8 mouse cellular contexts compared by ENCODE assay signal in the genomic region with DNA sequence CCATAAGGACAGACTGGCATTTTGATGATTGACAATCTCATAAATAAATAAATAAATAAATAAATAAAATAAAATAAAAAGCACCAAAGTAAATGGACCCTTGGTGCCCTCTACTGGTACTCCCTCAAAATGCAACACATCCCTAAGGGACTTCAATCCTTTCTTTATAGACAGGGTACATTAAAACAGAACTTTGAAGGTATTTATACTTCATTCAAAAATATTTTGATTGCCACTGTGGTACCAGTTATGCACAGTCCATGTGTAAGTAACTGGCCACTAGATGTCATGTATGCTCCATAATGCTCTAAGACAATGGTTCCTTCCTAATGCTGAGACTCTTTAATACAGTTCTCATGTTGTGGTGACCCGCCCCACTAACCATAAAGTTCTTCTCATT. TPM values are rescaled to one million over a fixed set of nuclear protein-coding genes. Genes with fewer than 3 reads are reported as not detected.
DNase-seq lines count a peak whose midpoint lies in the region; ATAC-seq and TF ChIP-seq lines count a peak whose summit lies in the region.
"Had no signal": no experiment of that assay in that cellular context is flagged by ENCODE, and none has a peak within 500 bp of the region (broad histone marks: within the 10 kb centered on the region; RNA-seq: fewer than 3 reads in every experiment).

No protein-coding gene starts in this region.

- peak; percentile 27 for DNase-seq in A20 (ENCODE audit: low read depth, low spot score)
- peak; percentile 21 for DNase-seq in embryonic facial prominence, embryonic 14.5 days (ENCODE audit: low spot score)
- peak; percentile 68 for DNase-seq in lung, postnatal 0 days (ENCODE audit: low spot score)
- DNase-seq in ovary, postnatal 10 days (ENCODE audit: low spot score): no peak

- TF ChIP-seq EP300 in lung, postnatal 0 days (IDR thresholded peaks at IDR 0.05): no peak

- no peak overlapping the region for H3K9ac ChIP-seq in intestine, postnatal 0 days (ENCODE audit: low read depth, low read length)
- no peak overlapping the region for H3K9ac ChIP-seq in intestine, embryonic 16.5 days (ENCODE audit: low read depth, low read length)
- no peak overlapping the region for H3K9ac ChIP-seq in embryonic facial prominence, embryonic 14.5 days (ENCODE audit: low read depth, low read length)
- H3K9ac ChIP-seq in lung, postnatal 0 days (replicated peaks; ENCODE audit: low read depth): no peak overlapping the region
- H3K9ac ChIP-seq: neural tube, embryonic 12.5 days had no signal

- TF ChIP-seq CTCF in intestine, postnatal 0 days (IDR thresholded peaks at IDR 0.05; ENCODE audit: low read depth): peak; percentile 64
- peak; percentile 61 for TF ChIP-seq CTCF in E14TG2a.4 (conservative IDR thresholded peaks at IDR 0.05; ENCODE audit: low read length)
- TF ChIP-seq CTCF in lung, postnatal 0 days (IDR thresholded peaks at IDR 0.05): peak; percentile 71

- no peaks in the 10 kb centered on the region for H3K9me3 ChIP-seq in intestine, postnatal 0 days (ENCODE audit: control insufficient read depth)
- H3K9me3 ChIP-seq in intestine, embryonic 16.5 days (ENCODE audit: control insufficient read depth, low read length): no peaks in the 10 kb centered on the region
- H3K9me3 ChIP-seq in E14TG2a.4 (ENCODE audit: low read length): no peaks in the 10 kb centered on the region
- no peaks in the 10 kb centered on the region for H3K9me3 ChIP-seq in embryonic facial prominence, embryonic 14.5 days (ENCODE audit: control insufficient read depth, low read length)
- no peaks in the 10 kb centered on the region for H3K9me3 ChIP-seq in lung, postnatal 0 days (ENCODE audit: low read length)
- H3K9me3 ChIP-seq: neural tube, embryonic 12.5 days had no signal

- peaks cover 30% of the 10 kb centered on the region for H3K36me3 ChIP-seq in intestine, postnatal 0 days (ENCODE audit: control insufficient read depth, insufficient read depth)
- peaks cover 16% of the 10 kb centered on the region; the same call in 1 of the 2 replicates for H3K36me3 ChIP-seq in intestine, embryonic 16.5 days (ENCODE audit: control insufficient read depth, insufficient read depth, low read length)
- peaks cover 97% of the 10 kb centered on the region for H3K36me3 ChIP-seq in E14TG2a.4 (ENCODE audit: insufficient read depth, low read length)
- peaks cover 71% of the 10 kb centered on the region for H3K36me3 ChIP-seq in embryonic facial prominence, embryonic 14.5 days (ENCODE audit: control insufficient read depth, insufficient read depth, low read length)
- no peaks in the 10 kb centered on the region for H3K36me3 ChIP-seq in lung, postnatal 0 days (ENCODE audit: insufficient read depth, low read length)

- no peak overlapping the region for H3K4me3 ChIP-seq in intestine, postnatal 0 days (ENCODE audit: low read depth, low read length)
- no peak overlapping the region for H3K4me3 ChIP-seq in intestine, embryonic 16.5 days (ENCODE audit: low read length)
- H3K4me3 ChIP-seq in E14TG2a.4 (replicated peaks; ENCODE audit: low read length): no peak overlapping the region
- H3K4me3 ChIP-seq in embryonic facial prominence, embryonic 14.5 days (ENCODE audit: low read depth, low read length): no peak overlapping the region
- no peak overlapping the region for H3K4me3 ChIP-seq in lung, postnatal 0 days (ENCODE audit: low read depth, low read length)
- H3K4me3 ChIP-seq: neural tube, embryonic 12.5 days had no signal

- no peak overlapping the region for H3K4me2 ChIP-seq in intestine, postnatal 0 days (replicated peaks; ENCODE audit: low read depth)
- no peak overlapping the region for H3K4me2 ChIP-seq in intestine, embryonic 16.5 days (ENCODE audit: low read depth, low read length)
- H3K4me2 ChIP-seq in embryonic facial prominence, embryonic 14.5 days (ENCODE audit: low read depth, low read length): no peak overlapping the region
- H3K4me2 ChIP-seq in lung, postnatal 0 days (replicated peaks; ENCODE audit: low read depth, low read length): no peak overlapping the region
- H3K4me2 ChIP-seq: neural tube, embryonic 12.5 days had no signal

- H3K27ac ChIP-seq in intestine, postnatal 0 days (ENCODE audit: low read depth, low read length): no peak overlapping the region
- no peak overlapping the region for H3K27ac ChIP-seq in intestine, embryonic 16.5 days (ENCODE audit: low read length)
- no peak overlapping the region for H3K27ac ChIP-seq in embryonic facial prominence, embryonic 14.5 days (replicated peaks; ENCODE audit: low read depth, low read length)
- no peak overlapping the region for H3K27ac ChIP-seq in lung, postnatal 0 days (ENCODE audit: low read length)
- H3K27ac ChIP-seq: neural tube, embryonic 12.5 days had no signal

- no peaks in the 10 kb centered on the region for H3K27me3 ChIP-seq in intestine, postnatal 0 days (replicated peaks; ENCODE audit: control insufficient read depth, insufficient read depth, low read length)
- no peaks in the 10 kb centered on the region for H3K27me3 ChIP-seq in intestine, embryonic 16.5 days (replicated peaks; ENCODE audit: control insufficient read depth, insufficient read depth, low read length)
- H3K27me3 ChIP-seq in E14TG2a.4 (ENCODE audit: insufficient read depth, low read length): no peaks in the 10 kb centered on the region
- no peaks in the 10 kb centered on the region for H3K27me3 ChIP-seq in embryonic facial prominence, embryonic 14.5 days (replicated peaks; ENCODE audit: control insufficient read depth, insufficient read depth, low read length)
- no peaks in the 10 kb centered on the region for H3K27me3 ChIP-seq in lung, postnatal 0 days (replicated peaks; ENCODE audit: insufficient read depth, low read length)
- H3K27me3 ChIP-seq: neural tube, embryonic 12.5 days had no signal

- WGBS in intestine, postnatal 0 days: 97% methylated on average over 1 of the region's 1 CpGs
- WGBS in intestine, embryonic 16.5 days: 93% methylated on average over 1 of the region's 1 CpGs
- WGBS in embryonic facial prominence, embryonic 14.5 days: 88% methylated on average over 1 of the region's 1 CpGs
- 88% methylated on average over 1 of the region's 1 CpGs for WGBS in lung, postnatal 0 days

- ATAC-seq in intestine, postnatal 0 days: no peak
- ATAC-seq in intestine, embryonic 16.5 days: no peak
- ATAC-seq in embryonic facial prominence, embryonic 14.5 days (ENCODE audit: low read depth): no peak
- no peak for ATAC-seq in lung, postnatal 0 days

- H3K4me1 ChIP-seq in intestine, postnatal 0 days (replicated peaks; ENCODE audit: control insufficient read depth, insufficient read depth, low read length): no peaks in the 10 kb centered on the region
- no peaks in the 10 kb centered on the region for H3K4me1 ChIP-seq in intestine, embryonic 16.5 days (ENCODE audit: control insufficient read depth, insufficient read depth, low read length)
- peaks cover 4% of the 10 kb centered on the region; the same call in 1 of the 2 replicates for H3K4me1 ChIP-seq in E14TG2a.4 (replicated peaks; ENCODE audit: low read depth, low read length)
- H3K4me1 ChIP-seq in embryonic facial prominence, embryonic 14.5 days (ENCODE audit: control insufficient read depth, insufficient read depth, low read length): no peaks in the 10 kb centered on the region
- no peaks in the 10 kb centered on the region for H3K4me1 ChIP-seq in lung, postnatal 0 days (ENCODE audit: insufficient read depth, low read depth, low read length)
- H3K4me1 ChIP-seq: neural tube, embryonic 12.5 days had no signal

RNA-seq across cellular contexts. Expression of gene Cenpf, which starts 12.5 kb away (rescaled TPM):
- polyA plus RNA-seq in intestine, postnatal 0 days (2015; fragmentation: Nextera tagmentation; extraction: Ambion mirVana): 17.8 and 18.9 TPM in 2 replicates
- 45.1 and 54.7 TPM in 2 replicates for polyA plus RNA-seq in intestine, embryonic 16.5 days (2015; fragmentation: Nextera tagmentation; extraction: Ambion mirVana)
- 54.4 and 62.8 TPM in 2 replicates for polyA plus RNA-seq in embryonic facial prominence, embryonic 14.5 days (2014; fragmentation: Nextera tagmentation; extraction: Ambion mirVana)
- 4.1 and 6.3 TPM in 2 replicates for polyA plus RNA-seq in lung, postnatal 0 days (2015; fragmentation: Nextera tagmentation; extraction: Ambion mirVana)

RNA-seq across cellular contexts. Expression of gene Ptpn14, which starts 52.6 kb away (rescaled TPM):
- 1.5 and 1.9 TPM in 2 replicates for polyA plus RNA-seq in intestine, postnatal 0 days (2015; fragmentation: Nextera tagmentation; extraction: Ambion mirVana)
- polyA plus RNA-seq in intestine, embryonic 16.5 days (2015; fragmentation: Nextera tagmentation; extraction: Ambion mirVana): 4.0 and 4.2 TPM in 2 replicates
- polyA plus RNA-seq in embryonic facial prominence, embryonic 14.5 days (2014; fragmentation: Nextera tagmentation; extraction: Ambion mirVana): 12.3 and 12.5 TPM in 2 replicates
- 4.9 and 5.2 TPM in 2 replicates for polyA plus RNA-seq in lung, postnatal 0 days (2015; fragmentation: Nextera tagmentation; extraction: Ambion mirVana)
